9 mouse cellular contexts compared by ENCODE assay signal in genomic region chr3:131491361-131491925, GRCm38 (mm10). TPM values are rescaled to one million over a fixed set of nuclear protein-coding genes. Genes with fewer than 3 reads are reported as not detected.
DNase-seq lines count a peak whose midpoint lies in the region; ATAC-seq and TF ChIP-seq lines count a peak whose summit lies in the region.
"Had no signal": no experiment of that assay in that cellular context is flagged by ENCODE, and none has a peak within 500 bp of the region (broad histone marks: within the 10 kb centered on the region; RNA-seq: fewer than 3 reads in every experiment).

Gene Sgms2, minus strand, starts transcription at chr3:131491411.

- H3K9ac ChIP-seq in heart, embryonic 15.5 days, result peak within 1 kb of the TSS; percentile 70
- peak within 1 kb of the TSS; percentile 81 for H3K9ac ChIP-seq in hindbrain, embryonic 16.5 days (ENCODE audit: low read depth, low read length)
- peak within 1 kb of the TSS; percentile 75 for H3K9ac ChIP-seq in midbrain, embryonic 16.5 days (ENCODE audit: low read depth, low read length)

- TF ChIP-seq CTCF in cortical plate, adult 2 months (IDR thresholded peaks at IDR 0.05; ENCODE audit: extremely low read depth, insufficient read depth, low read length), result no peak

- H3K4me3 ChIP-seq in heart, embryonic 15.5 days, result peak within 1 kb of the TSS; percentile 86
- peak within 1 kb of the TSS; percentile 91 for H3K4me3 ChIP-seq in cortical plate, adult 2 months (ENCODE audit: insufficient read depth, low read length)
- peak within 1 kb of the TSS; percentile 88 for H3K4me3 ChIP-seq in hindbrain, embryonic 16.5 days (ENCODE audit: low read length)
- peak within 1 kb of the TSS; percentile 85 for H3K4me3 ChIP-seq in midbrain, embryonic 16.5 days (ENCODE audit: low read depth, low read length)

- no peaks in the 10 kb centered on the region for H3K36me3 ChIP-seq in heart, embryonic 15.5 days
- H3K36me3 ChIP-seq in hindbrain, embryonic 16.5 days (ENCODE audit: control insufficient read depth, insufficient read depth, low read length), result no peaks in the 10 kb centered on the region
- H3K36me3 ChIP-seq in midbrain, embryonic 16.5 days (ENCODE audit: control insufficient read depth, insufficient read depth, low read length), result no peaks in the 10 kb centered on the region

- H3K4me1 ChIP-seq in heart, embryonic 15.5 days (replicated peaks), result peaks cover 12% of the 10 kb centered on the region
- no peaks in the 10 kb centered on the region for H3K4me1 ChIP-seq in cortical plate, adult 2 months (ENCODE audit: control insufficient read depth, insufficient read depth, low read length)
- H3K4me1 ChIP-seq in hindbrain, embryonic 16.5 days (ENCODE audit: control insufficient read depth, insufficient read depth, low read depth, low read length), result peaks cover 6% of the 10 kb centered on the region
- 0 out of 2 replicates have a peak, but pooled peaks cover 4% of the 10 kb centered on the region for H3K4me1 ChIP-seq in midbrain, embryonic 16.5 days (ENCODE audit: control insufficient read depth, insufficient read depth, low read length)

- H3K9me3 ChIP-seq in heart, embryonic 15.5 days (replicated peaks), result no peaks in the 10 kb centered on the region
- no peaks in the 10 kb centered on the region for H3K9me3 ChIP-seq in hindbrain, embryonic 16.5 days (ENCODE audit: control insufficient read depth, low read length)
- H3K9me3 ChIP-seq in midbrain, embryonic 16.5 days (replicated peaks; ENCODE audit: control insufficient read depth, low read length, poor library complexity, severe bottlenecking), result no peaks in the 10 kb centered on the region

- no peak for ATAC-seq in heart, embryonic 15.5 days (replicated peaks; ENCODE audit: insufficient number of reproducible peaks, insufficient read depth, low FRiP score, low read depth)
- no peak for ATAC-seq in hindbrain, embryonic 16.5 days
- ATAC-seq in midbrain, embryonic 16.5 days, result no peak

- H3K4me2 ChIP-seq in heart, embryonic 15.5 days, result peak within 1 kb of the TSS; percentile 99
- peak within 1 kb of the TSS; percentile 99 for H3K4me2 ChIP-seq in hindbrain, embryonic 16.5 days (ENCODE audit: low read length)
- peak within 1 kb of the TSS; percentile 99 for H3K4me2 ChIP-seq in midbrain, embryonic 16.5 days (ENCODE audit: low read length)

- no peak for TF ChIP-seq POLR2A in cortical plate, adult 2 months (IDR thresholded peaks at IDR 0.05; ENCODE audit: extremely low read depth, insufficient read depth, low read length)

- DNase-seq in heart, postnatal 25 days (ENCODE audit: low spot score), result no peak
- no peak for DNase-seq in gastrocnemius, postnatal 14 days
- no peak for DNase-seq in right cerebral cortex, postnatal 10 days (ENCODE audit: low spot score in 2 of 2)
- no peak for DNase-seq in gastrocnemius, adult 8-10 months (ENCODE audit: low spot score in 2 of 2)

- 83% methylated on average over 2 of the region's 2 CpGs for whole genome bisulfite sequencing in heart, embryonic 15.5 days
- 87% methylated on average over 2 of the region's 2 CpGs for WGBS in hindbrain, embryonic 16.5 days
- 94% methylated on average over 2 of the region's 2 CpGs for WGBS in midbrain, embryonic 16.5 days

- peaks cover 40% of the 10 kb centered on the region for H3K27me3 ChIP-seq in heart, embryonic 15.5 days
- peaks cover 15% of the 10 kb centered on the region for H3K27me3 ChIP-seq in hindbrain, embryonic 16.5 days (replicated peaks; ENCODE audit: control insufficient read depth, insufficient read depth, low read length)
- H3K27me3 ChIP-seq in midbrain, embryonic 16.5 days (ENCODE audit: control insufficient read depth, insufficient read depth, low read depth, low read length), result peaks cover 6% of the 10 kb centered on the region

- H3K27ac ChIP-seq in heart, embryonic 15.5 days, result no peak within 1 kb of the TSS
- 0 out of 2 replicates have a peak within 1 kb of the TSS, but pooled peaks have one; percentile 17 for H3K27ac ChIP-seq in cortical plate, adult 2 months (ENCODE audit: insufficient read depth, low read length)
- H3K27ac ChIP-seq in hindbrain, embryonic 16.5 days (ENCODE audit: low read depth, low read length), result peak within 1 kb of the TSS; percentile 54
- no peak within 1 kb of the TSS for H3K27ac ChIP-seq in midbrain, embryonic 16.5 days (ENCODE audit: low read length)

- intact Hi-C loops in heart, postnatal 25 days (cut with DNase I), result no loop called here
- intact Hi-C loops in gastrocnemius, postnatal 14 days (cut with DNase I; ENCODE audit: low total_unique reads), result no loop called here

RNA-seq across cellular contexts. Expression of gene Sgms2, which starts in this region (rescaled TPM):
- 1.1 and 1.8 TPM in 2 replicates for polyA plus RNA-seq in heart, embryonic 15.5 days (2015; fragmentation: Nextera tagmentation; extraction: Ambion mirVana)
- 1 to 10 TPM; 2.5 to 3.1 TPM for total RNA-seq in heart, postnatal 25 days (2021)
- 1.3 and 1.7 TPM in 2 replicates for polyA plus RNA-seq in cortical plate, adult 2 months (2012; rRNA removed)
- 2.6 and 3.1 TPM in 2 replicates for polyA plus RNA-seq in hindbrain, embryonic 16.5 days (2015; fragmentation: Nextera tagmentation; extraction: Ambion mirVana)
- polyA plus RNA-seq in midbrain, embryonic 16.5 days (2015; fragmentation: Nextera tagmentation; extraction: Ambion mirVana), result 1.3 and 1.6 TPM in 2 replicates
- 1 to 10 TPM; 3.8 to 5.4 TPM for total RNA-seq in gastrocnemius, postnatal 14 days (2021)
- total RNA-seq in gastrocnemius, adult 8-10 months (2022), result 1 to 10 TPM; 1.0 to 2.3 (median 2.1) TPM
- total RNA-seq: MEL had no signal

Comparison
In these comparisons a context has a peak if more than half of its experiments do, and no peak if none do; other contexts are left out.
1. H3K27ac ChIP-seq: peak in cortical plate, adult 2 months (single experiment) and hindbrain, embryonic 16.5 days (single experiment); none in heart, embryonic 15.5 days (single experiment) and midbrain, embryonic 16.5 days (single experiment).
2. Peak in every context shown above with its lines, with median percentiles within 50 percentile points of each other: H3K4me2 ChIP-seq, H3K4me3 ChIP-seq and H3K9ac ChIP-seq.